Mouse (Mus musculus) heart, embryonic 16.5 days (tissue): ENCODE results near the gene Sema6b. TPM values are rescaled to one million over a fixed set of nuclear protein-coding genes. Genes with fewer than 3 reads are reported as not detected.

Experiments used
- ATAC-seq: fragments of 200-750 bp; cut with Nextera tagmentation; replicated peaks from 2 replicates; pipeline ENCODE4 v1.8.0; 2017; ENCODE audit warnings: moderate number of reproducible peaks; ENCODE audit not compliant: insufficient read depth, low FRiP score; ENCODE audit errors: extremely low read depth
- H3K27ac ChIP-seq: fragments of 300-500 bp; sonication (generic); 2 replicates; pipeline ENCODE4 v1.5.1; 2014; ENCODE audit warnings: mild to moderate bottlenecking, low read length, control low read depth, moderate library complexity
- H3K27me3 ChIP-seq: fragments of 300-500 bp; sonication (generic); 2 replicates; pipeline ENCODE4 v1.6.1; 2014; ENCODE audit warnings: low read length, mixed read lengths; ENCODE audit not compliant: control insufficient read depth, insufficient read depth
- H3K36me3 ChIP-seq: fragments of 300-500 bp; sonication (generic); 2 replicates; pipeline ENCODE4 v1.6.1; 2014; ENCODE audit not compliant: control insufficient read depth, insufficient read depth
- H3K4me1 ChIP-seq: fragments of 300-500 bp; sonication (generic); 2 replicates; pipeline ENCODE4 v1.6.1; 2014; ENCODE audit warnings: low read length, mixed read lengths; ENCODE audit not compliant: control insufficient read depth, insufficient read depth
- H3K4me2 ChIP-seq: fragments of 300-500 bp; sonication (generic); 2 replicates; pipeline ENCODE4 v1.6.1; 2014; ENCODE audit warnings: low read depth, mild to moderate bottlenecking, control low read depth, low read length
- H3K4me3 ChIP-seq: fragments of 300-500 bp; sonication (generic); 2 replicates; pipeline ENCODE4 v1.5.1; 2014; ENCODE audit warnings: mild to moderate bottlenecking, control low read depth, low read length
- H3K9ac ChIP-seq: fragments of 300-500 bp; sonication (generic); 2 replicates; pipeline ENCODE4 v1.6.1; 2014; ENCODE audit warnings: low read length, control low read depth
- H3K9me3 ChIP-seq: fragments of 300-500 bp; sonication (generic); replicated peaks from 2 replicates; pipeline ENCODE4 v1.6.1; 2016; ENCODE audit warnings: low read length; ENCODE audit not compliant: control insufficient read depth
- WGBS: fragments of 180-500 bp; shearing (Covaris S2); extraction: QIAGEN DNeasy Blood & Tissue Kit; methylation state at CpG from one replicate; pipeline ENCODE4 v1.1.7; 2014; 5-methylcytosine and 5-hydroxymethylcytosine counted together
- polyA plus RNA-seq: library from polyadenylated mRNA; unstranded; fragments of >200 nt; fragmentation: Nextera tagmentation; extraction: Ambion mirVana; gene quantifications from 2 replicates; pipeline ENCODE4 v1.2.1, GENCODE M21; 2015

The Sema6b gene
- polyA plus RNA-seq, 1 experiment from 2014 or later: 0.70 TPM

DNA sequence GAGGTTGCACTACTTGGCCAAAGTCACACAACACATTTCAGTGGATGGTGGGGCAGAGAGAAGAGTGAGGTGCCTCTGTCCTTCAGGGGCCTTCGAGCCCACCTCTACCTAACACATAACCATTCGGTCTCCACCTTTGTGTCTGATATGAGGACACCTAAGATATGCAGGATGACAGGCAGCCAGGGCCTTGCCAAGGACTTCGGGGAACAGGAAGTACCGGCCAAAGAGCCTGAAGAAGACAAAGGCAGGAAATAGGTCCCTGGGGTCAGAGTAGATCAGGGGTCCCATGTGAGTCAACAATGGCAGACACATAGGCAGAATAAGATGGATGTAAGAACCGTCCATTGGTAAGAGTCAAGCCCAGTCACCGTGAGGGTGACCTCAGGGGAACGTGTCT lies 3.6 kb downstream of the Sema6b start:
- H3K27me3 ChIP-seq: peaks cover 37% of the 10 kb centered on the region
- H3K36me3 ChIP-seq: no peaks in the 10 kb centered on the region
- no peak overlapping the region for H3K4me2 ChIP-seq
- H3K9me3 ChIP-seq: no peaks in the 10 kb centered on the region
- 70% methylated on average over 7 of the region's 7 CpGs for WGBS
- no peak overlapping the region for H3K27ac ChIP-seq
- no peak for ATAC-seq
- H3K4me3 ChIP-seq: no peak overlapping the region
- no peak overlapping the region for H3K9ac ChIP-seq
- H3K4me1 ChIP-seq: peaks cover 14% of the 10 kb centered on the region

DNA sequence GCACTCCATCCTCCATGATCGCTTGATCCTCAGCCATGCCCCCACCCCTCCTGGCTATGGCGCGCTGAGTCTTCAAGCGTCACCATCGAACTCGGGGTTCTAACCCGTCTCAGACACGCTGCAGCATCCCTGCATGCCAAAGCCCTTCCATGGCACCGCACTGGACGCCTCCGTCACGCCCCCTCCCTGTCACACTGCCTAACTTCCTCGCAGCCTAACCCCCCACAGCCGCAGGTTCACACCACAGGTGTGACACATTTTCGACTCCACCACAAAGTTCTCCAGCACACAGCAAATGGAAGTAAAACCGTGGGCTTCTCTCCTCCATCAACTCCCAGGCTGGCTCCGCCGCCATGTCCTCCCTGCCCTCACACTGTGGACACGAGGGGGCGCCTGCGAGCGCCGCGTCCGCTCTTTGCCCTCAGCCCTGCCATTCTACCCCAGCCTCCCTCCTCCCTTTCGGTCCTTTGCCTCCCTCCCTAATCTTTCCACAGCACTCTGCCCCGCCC lies 5.6 kb downstream of the Sema6b start:
- peak overlapping the region; percentile 46 for H3K4me3 ChIP-seq
- H3K4me1 ChIP-seq: peaks cover 13% of the 10 kb centered on the region
- ATAC-seq: peak; percentile 26; the same call in 1 of the 2 replicates
- 3% methylated on average over 27 of the region's 27 CpGs for WGBS
- H3K27ac ChIP-seq: peak overlapping the region; percentile 71
- H3K36me3 ChIP-seq: peaks cover 2% of the 10 kb centered on the region; the same call in 1 of the 2 replicates
- peaks cover 18% of the 10 kb centered on the region for H3K27me3 ChIP-seq
- H3K9me3 ChIP-seq: peaks cover 7% of the 10 kb centered on the region; the same call in 1 of the 2 replicates
- H3K9ac ChIP-seq: peak overlapping the region; percentile 54; the same call in 1 of the 2 replicates
- H3K4me2 ChIP-seq: peak overlapping the region; percentile 70

DNA sequence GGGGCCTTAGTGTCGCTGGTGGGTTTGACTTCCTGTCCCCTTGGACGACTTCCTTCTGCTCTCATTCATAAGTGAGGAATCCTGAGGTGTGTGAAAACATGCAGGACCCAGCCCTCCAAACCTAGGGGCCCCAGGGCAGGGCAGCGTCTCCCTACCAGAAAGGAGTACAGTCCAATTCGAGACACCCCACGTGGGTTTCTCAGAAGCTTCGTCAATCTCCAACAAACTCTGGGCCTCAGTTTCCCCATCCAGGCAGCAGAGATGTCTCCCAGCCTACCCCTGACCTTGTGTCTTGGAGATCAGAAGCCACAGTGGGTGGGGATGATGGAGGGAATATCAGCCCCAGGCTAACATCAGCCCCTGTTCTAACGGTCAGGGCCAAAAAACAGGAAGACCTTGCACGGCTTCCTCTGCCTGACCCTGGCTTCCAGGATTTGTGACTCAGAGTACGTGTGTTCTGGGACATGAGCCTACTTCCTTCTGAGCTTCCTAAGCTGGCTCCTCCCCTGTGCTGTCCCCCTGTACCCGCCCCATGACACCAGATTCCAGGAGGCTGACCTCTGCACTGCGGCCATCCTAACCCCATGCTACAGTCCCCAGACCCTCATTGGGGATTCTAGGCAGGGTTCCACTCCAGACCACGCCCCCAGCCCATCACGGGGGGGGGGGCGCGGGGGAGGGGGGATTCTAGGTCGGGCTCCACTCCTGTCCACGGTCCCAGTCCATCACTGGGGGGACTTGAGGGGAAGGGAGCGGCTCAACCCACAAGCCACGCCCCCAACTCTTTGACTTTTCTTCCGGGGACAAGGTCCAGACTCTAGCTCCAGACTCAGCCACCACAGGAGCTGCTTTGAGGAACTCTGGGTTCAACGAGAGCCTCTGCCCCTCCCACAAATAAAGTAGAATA lies 6.4 kb downstream of the Sema6b start:
- H3K27me3 ChIP-seq: peaks cover 10% of the 10 kb centered on the region
- H3K27ac ChIP-seq: peak overlapping the region; percentile 86
- H3K36me3 ChIP-seq: peaks cover 2% of the 10 kb centered on the region; the same call in 1 of the 2 replicates
- peaks cover 11% of the 10 kb centered on the region for H3K4me1 ChIP-seq
- WGBS: 16% methylated on average over 21 of the region's 21 CpGs
- H3K4me3 ChIP-seq: peak overlapping the region; percentile 46
- peak overlapping the region; percentile 54 for H3K9ac ChIP-seq
- H3K4me2 ChIP-seq: peak overlapping the region; percentile 70
- peaks cover 7% of the 10 kb centered on the region; the same call in 1 of the 2 replicates for H3K9me3 ChIP-seq
- peak; percentile 74 for ATAC-seq

DNA sequence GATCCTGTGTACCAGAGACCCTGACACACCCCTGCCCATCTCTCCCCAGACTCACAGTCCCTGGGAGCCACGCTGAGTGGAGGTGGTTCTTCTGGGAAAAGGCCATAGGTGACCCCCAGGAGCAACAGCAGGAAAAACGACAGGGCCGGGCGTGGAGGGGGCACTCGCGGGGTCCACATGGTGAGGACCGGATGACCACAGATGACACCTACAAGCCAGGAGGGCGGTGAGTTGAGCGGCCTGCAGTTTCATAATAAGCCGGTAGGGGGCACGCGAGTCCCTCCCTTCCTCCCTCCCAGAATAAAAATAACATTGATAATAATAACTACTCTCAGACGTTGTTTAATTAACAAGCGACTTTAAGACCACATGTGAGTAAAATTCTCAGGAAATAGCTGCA lies 7.5 kb downstream of the Sema6b start:
- Histone ChIP-seq H3K4me2 (peak overlapping the region; percentile 36), H3K27ac (no peak overlapping the region), H3K27me3 (0 out of 2 replicates have a peak, but pooled peaks cover 4% of the 10 kb centered on the region), H3K4me3 (peak overlapping the region; percentile 22; the same call in 1 of the 2 replicates), H3K9me3 (peaks cover 7% of the 10 kb centered on the region; the same call in 1 of the 2 replicates), H3K4me1 (peaks cover 11% of the 10 kb centered on the region), H3K9ac (peak overlapping the region; percentile 35; the same call in 1 of the 2 replicates), H3K36me3 (peaks cover 2% of the 10 kb centered on the region; the same call in 1 of the 2 replicates)
- WGBS: 4% methylated on average over 14 of the region's 14 CpGs
- no peak for ATAC-seq

DNA sequence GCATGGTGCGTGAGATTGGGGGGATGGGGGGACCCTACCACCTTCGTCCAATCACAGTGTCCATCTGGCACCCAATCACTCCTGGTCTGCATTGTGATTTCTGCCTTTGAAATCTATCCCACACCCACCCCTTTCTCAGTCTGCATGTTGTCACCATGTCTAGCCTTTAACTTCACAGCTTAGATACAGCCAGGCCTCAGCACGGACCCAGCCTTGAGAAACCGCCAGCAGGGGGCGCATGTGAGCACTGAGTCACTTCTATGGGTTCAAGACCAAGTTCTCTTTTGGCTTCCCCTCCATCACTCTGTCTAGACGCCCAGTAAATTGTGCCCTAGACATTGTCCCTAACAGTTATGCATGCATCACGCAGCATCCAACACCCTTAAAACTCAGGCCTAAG lies 8.3 kb downstream of the Sema6b start:
- Histone ChIP-seq H3K27ac (no peak overlapping the region), H3K36me3 (peaks cover 2% of the 10 kb centered on the region; the same call in 1 of the 2 replicates), H3K4me2 (no peak overlapping the region), H3K27me3 (0 out of 2 replicates have a peak, but pooled peaks cover 4% of the 10 kb centered on the region), H3K4me1 (peaks cover 11% of the 10 kb centered on the region), H3K4me3 (no peak overlapping the region), H3K9me3 (peaks cover 7% of the 10 kb centered on the region; the same call in 1 of the 2 replicates), H3K9ac (no peak overlapping the region)
- WGBS: 50% methylated on average over 7 of the region's 7 CpGs
- ATAC-seq: no peak

DNA sequence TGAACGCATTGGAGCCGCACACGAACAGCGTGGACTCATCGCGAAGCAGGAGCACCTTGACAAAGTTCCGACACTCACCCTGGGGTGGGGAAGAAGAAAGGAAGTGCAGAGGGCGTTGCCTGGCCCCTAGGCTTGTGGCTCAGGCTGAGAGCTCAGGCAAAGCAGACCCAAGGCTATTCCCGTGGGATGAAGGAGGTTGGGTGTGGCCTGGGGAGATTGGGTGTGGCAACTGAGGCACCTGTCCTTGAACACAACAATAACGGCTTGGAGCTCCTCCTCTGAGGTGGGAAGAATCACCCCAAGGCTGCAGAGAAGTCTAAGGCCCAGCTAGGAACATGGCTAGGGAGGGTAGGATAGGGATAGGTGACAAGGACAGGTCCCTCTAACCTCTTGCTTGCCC lies 9.0 kb downstream of the Sema6b start:
- Histone ChIP-seq H3K36me3 (peaks cover 2% of the 10 kb centered on the region; the same call in 1 of the 2 replicates), H3K4me3 (no peak overlapping the region), H3K9me3 (peaks cover 7% of the 10 kb centered on the region; the same call in 1 of the 2 replicates), H3K9ac (no peak overlapping the region), H3K27me3 (0 out of 2 replicates have a peak, but pooled peaks cover 4% of the 10 kb centered on the region), H3K4me2 (no peak overlapping the region), H3K4me1 (peaks cover 11% of the 10 kb centered on the region), H3K27ac (no peak overlapping the region)
- WGBS: 91% methylated on average over 10 of the region's 10 CpGs
- ATAC-seq: no peak

DNA sequence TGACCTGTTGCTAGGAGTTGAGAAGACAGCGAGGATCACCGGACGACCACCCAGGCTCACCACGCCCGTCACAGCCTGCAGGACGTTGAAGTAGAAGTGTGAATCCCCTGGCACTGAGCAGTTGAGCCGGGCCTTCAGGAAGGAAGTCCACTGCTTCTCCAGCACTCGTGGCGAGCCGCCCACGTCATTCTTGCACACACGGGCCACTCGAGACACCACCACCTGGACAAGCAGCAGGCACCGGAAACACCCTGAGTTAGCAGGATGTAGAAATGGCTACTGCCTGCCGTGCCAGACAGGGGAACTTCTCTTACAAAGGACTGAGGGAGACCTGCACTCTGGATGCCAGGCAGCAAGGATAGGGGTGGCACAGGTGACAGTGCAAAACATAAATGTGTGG lies 11.9 kb downstream of the Sema6b start:
- H3K4me3 ChIP-seq: no peak overlapping the region
- peaks cover 9% of the 10 kb centered on the region for H3K27me3 ChIP-seq
- H3K9ac ChIP-seq: no peak overlapping the region
- 63% methylated on average over 15 of the region's 15 CpGs for WGBS
- H3K4me1 ChIP-seq: peaks cover 2% of the 10 kb centered on the region; the same call in 1 of the 2 replicates
- no peak overlapping the region for H3K4me2 ChIP-seq
- ATAC-seq: no peak
- peaks cover 2% of the 10 kb centered on the region; the same call in 1 of the 2 replicates for H3K36me3 ChIP-seq
- H3K9me3 ChIP-seq: peaks cover 7% of the 10 kb centered on the region; the same call in 1 of the 2 replicates
- H3K27ac ChIP-seq: no peak overlapping the region

DNA sequence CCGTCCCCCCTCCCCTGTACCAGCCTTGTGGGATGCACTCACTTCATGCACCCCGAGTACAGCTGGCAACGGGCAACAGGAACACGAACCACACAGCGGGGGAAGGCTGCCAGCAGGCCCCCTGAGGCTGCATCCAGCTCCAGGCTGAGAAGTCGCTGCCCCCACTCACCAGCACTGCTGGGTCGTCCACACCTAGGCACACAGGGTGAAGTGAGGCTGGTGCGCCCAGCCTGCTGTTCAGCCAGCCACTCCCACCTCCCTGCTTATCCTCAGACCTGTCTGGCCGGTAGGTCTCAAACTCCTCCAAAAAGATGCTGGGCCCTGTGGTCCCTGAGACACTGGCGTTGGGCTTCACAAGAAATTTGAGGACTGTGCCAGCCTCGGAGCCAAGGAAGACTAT lies 14.0 kb downstream of the Sema6b start:
- Histone ChIP-seq H3K27ac (no peak overlapping the region), H3K36me3 (peaks cover 6% of the 10 kb centered on the region; the same call in 1 of the 2 replicates), H3K4me2 (no peak overlapping the region), H3K9me3 (peaks cover 17% of the 10 kb centered on the region), H3K9ac (no peak overlapping the region), H3K4me3 (no peak overlapping the region), H3K4me1 (peaks cover 2% of the 10 kb centered on the region; the same call in 1 of the 2 replicates), H3K27me3 (peaks cover 28% of the 10 kb centered on the region)
- WGBS: 67% methylated on average over 11 of the region's 11 CpGs
- no peak for ATAC-seq
